Mouse (Mus musculus) splenic B cell, adult 2 months (primary cell): ENCODE data around the gene Taok3.

Experiments
- DNase-seq: peaks from one replicate; pipeline ENCODE4 v3.0.0-alpha.2; 2011; ENCODE audit warnings: low read depth, low spot score
- H3K27me3 ChIP-seq: 2 replicates; pipeline ENCODE4 v1.6.1; 2012; ENCODE audit warnings: mild to moderate bottlenecking, low read length, moderate library complexity, mixed read lengths; ENCODE audit not compliant: control insufficient read depth, poor library complexity, insufficient read depth, severe bottlenecking
- H3K36me3 ChIP-seq: 2 replicates; pipeline ENCODE4 v1.6.1; 2012; ENCODE audit warnings: mild to moderate bottlenecking, low read length, moderate library complexity, mixed read lengths; ENCODE audit not compliant: control insufficient read depth, poor library complexity, insufficient read depth, severe bottlenecking

Taok3 gene

GRCm38 (mm10) chr5:117111774-117112112 lies 8.2 kb upstream of the Taok3 start:
- Histone ChIP-seq H3K27me3 (no peaks in the 10 kb centered on the region), H3K36me3 (peaks cover 5% of the 10 kb centered on the region)
- DNase-seq: no peak

DNA sequence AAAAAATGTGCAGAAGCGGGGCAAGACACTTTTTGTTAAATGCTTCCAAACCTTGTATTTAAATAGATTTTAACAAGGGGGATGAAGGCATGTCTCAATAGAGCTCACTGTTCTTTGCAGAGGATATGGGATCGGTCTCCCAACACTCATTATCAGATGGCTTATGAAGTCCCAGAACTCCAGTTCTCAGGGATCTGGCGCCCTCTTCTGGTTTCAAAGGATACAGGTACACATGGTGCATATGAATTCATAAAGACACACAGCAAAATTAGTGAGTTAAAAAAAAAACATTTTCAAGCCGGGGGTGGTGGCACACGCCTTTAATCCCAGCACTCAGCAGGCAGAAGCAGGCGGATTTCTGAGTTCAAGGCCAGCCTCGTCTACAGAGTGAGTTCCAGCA lies 6.6 kb upstream of the Taok3 start:
- peak; percentile 61 for DNase-seq
- no peaks in the 10 kb centered on the region for H3K27me3 ChIP-seq
- peaks cover 3% of the 10 kb centered on the region for H3K36me3 ChIP-seq

- DNase-seq: peak; percentile 61
- Histone ChIP-seq H3K27me3 (no peaks in the 10 kb centered on the region), H3K36me3 (no peaks in the 10 kb centered on the region; the same call in none of the 2 replicates)
These were observed 5.2 kb upstream of the Taok3 start for GRCm38 (mm10) chr5:117114581-117115192.

DNA sequence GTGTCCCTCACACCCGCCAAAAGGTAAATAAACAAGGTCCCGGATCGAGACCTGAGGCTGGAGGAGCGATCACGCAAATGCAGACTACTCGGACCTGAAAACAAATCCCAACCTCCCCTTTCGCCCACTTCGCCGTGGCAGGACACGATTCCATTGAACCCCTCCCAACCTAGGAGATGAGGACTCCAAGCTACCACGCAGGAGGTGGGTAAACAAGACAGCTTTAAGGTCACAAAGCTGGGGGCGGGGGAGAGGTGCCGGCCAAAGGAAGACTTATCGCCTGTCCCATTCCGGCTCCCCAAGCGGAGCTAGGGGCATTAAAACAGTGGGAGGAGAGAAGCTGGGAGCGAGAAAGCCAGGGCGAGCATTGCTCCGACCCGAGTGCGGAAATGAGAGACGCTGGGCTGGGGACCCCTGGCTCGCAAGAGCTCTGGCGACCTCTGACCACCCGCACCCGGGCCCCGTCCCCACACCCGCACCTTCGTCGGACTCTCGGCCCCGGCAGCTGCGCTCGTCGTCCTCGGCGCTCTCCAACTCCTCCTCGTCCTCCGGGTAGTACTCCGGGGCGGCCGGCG lies 4.6 kb upstream of the Taok3 start:
- DNase-seq: no peak
- no peaks in the 10 kb centered on the region for H3K27me3 ChIP-seq

DNA sequence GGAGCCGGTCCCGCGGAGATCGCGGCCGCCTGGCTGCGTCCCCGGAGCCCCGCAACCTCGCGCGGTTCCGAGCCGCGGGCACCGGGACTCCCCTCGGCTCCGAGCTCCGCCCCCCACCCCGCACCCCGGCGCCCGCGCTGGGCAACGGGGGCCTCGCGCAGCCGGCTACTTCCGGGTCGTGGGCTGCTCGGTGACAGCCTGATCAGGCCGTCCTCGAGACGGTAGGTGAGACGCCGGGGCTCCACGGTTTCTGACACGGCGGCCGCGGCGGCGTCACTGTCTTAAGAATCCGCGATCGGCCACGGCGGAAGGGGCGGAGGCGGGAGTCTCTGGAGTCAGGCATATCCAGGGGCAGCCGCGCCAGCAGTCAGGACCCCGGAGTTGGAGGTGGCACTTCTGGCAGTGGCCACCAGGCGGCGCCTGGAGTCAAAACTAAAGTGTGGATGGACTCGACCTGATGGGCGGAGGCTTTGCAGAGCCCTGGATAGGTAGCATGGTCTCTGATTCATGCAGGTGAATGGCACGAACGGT lies 4.0 kb upstream of the Taok3 start, which contains the start of gene Suds3:
Gene Suds3 (minus strand): TSS at position 278 of the 531 bp plus-strand sequence.
- DNase-seq: peak; percentile 94
- H3K27me3 ChIP-seq: no peaks in the 10 kb centered on the region
- H3K36me3 ChIP-seq: no peaks in the 10 kb centered on the region; the same call in none of the 2 replicates

More for the DNA sequence above, 4.6 kb upstream of the Taok3 start:
- H3K36me3 ChIP-seq: no peaks in the 10 kb centered on the region; the same call in none of the 2 replicates

GRCm38 (mm10) chr5:117116660-117117059 lies 3.3 kb upstream of the Taok3 start:
- H3K36me3 ChIP-seq: no peaks in the 10 kb centered on the region; the same call in 1 of the 2 replicates
- DNase-seq: no peak

GRCm38 (mm10) chr5:117117241-117117640 lies 2.7 kb upstream of the Taok3 start:
- no peaks in the 10 kb centered on the region; the same call in 1 of the 2 replicates for H3K36me3 ChIP-seq
- H3K27me3 ChIP-seq: no peaks in the 10 kb centered on the region
- DNase-seq: no peak

More at GRCm38 (mm10) chr5:117116660-117117059, 3.3 kb upstream of the Taok3 start:
- no peaks in the 10 kb centered on the region for H3K27me3 ChIP-seq

DNA sequence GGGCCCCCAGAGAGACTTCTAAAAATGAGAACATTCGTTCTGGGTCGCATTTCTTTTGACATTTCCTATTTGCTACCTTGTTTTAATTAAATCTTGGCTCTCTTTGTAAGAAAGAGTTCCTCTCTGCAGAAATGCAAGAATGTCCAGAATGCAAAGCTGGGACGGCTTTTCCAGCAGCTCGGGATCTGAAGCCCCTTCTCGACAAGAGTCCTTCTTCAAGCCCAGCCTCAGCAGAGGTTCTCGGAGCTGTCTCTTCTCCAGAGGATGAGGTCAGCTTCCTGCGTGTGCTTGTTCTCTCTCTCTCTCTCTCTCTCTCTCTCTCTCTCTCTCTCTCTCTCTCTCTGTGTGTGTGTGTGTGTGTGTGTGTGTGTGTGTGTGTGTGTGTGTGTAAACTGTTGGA lies 2.2 kb upstream of the Taok3 start:
- no peaks in the 10 kb centered on the region; the same call in 1 of the 2 replicates for H3K36me3 ChIP-seq
- H3K27me3 ChIP-seq: no peaks in the 10 kb centered on the region
- no peak for DNase-seq

DNA sequence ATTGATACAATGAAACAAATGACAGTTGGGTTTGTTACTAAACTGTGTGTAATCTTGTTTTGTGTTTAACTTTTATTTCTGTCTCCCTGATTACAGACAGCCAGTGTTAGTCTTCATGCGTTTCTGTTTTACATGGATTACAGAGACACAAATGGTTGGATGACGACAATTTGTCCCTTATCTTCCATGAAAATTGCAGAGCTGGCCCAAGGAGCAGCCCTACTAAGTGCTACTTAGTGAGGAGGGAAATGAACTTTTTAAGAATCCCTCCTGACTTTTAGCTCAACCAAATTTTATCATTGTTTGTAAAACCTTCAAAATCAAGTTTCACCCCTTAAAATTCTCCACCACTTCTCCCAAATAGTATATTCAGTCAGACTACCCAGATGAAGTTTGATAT lies 1.7 kb upstream of the Taok3 start:
- Histone ChIP-seq H3K36me3 (no peaks in the 10 kb centered on the region; the same call in 1 of the 2 replicates), H3K27me3 (no peaks in the 10 kb centered on the region)
- DNase-seq: no peak

GRCm38 (mm10) chr5:117118850-117119249 lies 1.1 kb upstream of the Taok3 start:
- no peak for DNase-seq
- Histone ChIP-seq H3K36me3 (no peaks in the 10 kb centered on the region), H3K27me3 (no peaks in the 10 kb centered on the region)

DNA sequence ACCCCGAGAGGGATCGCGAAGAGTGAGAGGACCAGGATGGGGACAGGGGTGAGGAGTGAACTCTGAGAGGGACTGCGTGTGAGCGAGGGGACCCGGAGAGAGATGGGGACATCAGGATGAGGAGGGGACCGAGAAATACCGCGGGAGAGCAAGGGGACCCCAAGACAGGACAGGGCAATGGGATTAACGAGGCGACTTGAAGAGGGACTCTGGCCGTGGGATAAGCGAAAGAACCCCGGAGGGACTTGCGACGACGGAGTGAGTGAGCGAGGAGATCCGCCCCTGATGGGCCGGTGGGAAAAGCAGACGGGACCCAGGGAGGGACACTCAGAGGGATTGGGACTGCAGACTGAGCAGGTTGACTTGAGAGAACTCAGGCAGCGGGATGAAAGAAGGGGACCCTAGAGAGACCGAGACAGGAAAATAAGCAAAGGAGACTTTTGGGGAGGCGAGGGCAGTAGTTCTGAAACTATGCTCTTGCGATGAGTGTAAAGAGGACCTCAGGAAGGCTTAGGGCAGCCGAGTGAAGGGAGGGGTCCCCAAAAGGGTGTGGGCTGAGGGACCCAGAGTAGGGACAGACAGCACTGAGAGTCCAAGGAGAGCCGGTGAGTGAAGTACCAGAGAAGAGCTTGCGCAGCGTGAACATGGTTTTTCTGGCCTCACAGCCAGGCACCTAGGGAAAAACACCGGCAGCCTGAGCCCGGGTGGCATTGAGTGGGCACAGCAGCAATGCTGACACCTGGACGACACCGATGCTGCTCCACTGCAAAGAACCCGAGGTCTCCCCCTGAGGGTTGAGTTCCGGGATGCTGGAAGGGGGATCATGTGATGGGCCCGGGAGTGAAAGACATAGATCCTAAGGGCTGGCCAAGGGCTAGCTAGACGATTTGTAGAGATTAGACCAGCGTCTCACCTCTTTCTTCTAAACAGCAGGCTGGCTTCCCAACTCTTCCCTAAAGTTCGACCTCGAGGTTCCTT lies 849 bp downstream of the Taok3 start:
- H3K27me3 ChIP-seq: no peaks in the 10 kb centered on the region
- no peaks in the 10 kb centered on the region for H3K36me3 ChIP-seq
- no peak for DNase-seq

DNA sequence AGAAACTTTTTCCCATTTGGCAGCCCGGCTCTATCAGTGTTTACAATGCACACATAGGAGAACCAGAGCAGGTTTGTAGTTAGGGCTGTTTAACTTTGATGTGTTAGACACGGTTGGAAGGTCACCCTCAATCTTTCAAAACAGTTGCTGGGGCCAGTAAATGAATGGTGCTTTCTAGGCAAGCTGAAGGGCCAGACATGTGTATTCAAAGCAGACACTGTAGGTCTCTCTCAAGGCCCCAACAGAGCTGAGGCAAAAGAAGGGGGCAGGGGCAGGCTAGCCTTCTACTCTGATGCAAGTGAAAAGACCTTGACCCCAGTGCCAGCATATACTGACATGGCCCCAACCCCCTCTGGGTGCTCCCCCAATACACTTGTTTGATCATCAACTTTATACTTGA lies 1.7 kb downstream of the Taok3 start:
- no peaks in the 10 kb centered on the region for H3K36me3 ChIP-seq
- no peak for DNase-seq
- H3K27me3 ChIP-seq: no peaks in the 10 kb centered on the region

- no peak for DNase-seq
- no peaks in the 10 kb centered on the region for H3K36me3 ChIP-seq
- no peaks in the 10 kb centered on the region for H3K27me3 ChIP-seq
These were observed 3.2 kb downstream of the Taok3 start for GRCm38 (mm10) chr5:117123102-117123501.

- Histone ChIP-seq H3K27me3 (no peaks in the 10 kb centered on the region), H3K36me3 (no peaks in the 10 kb centered on the region)
- DNase-seq: no peak
These were observed 3.9 kb downstream of the Taok3 start for GRCm38 (mm10) chr5:117123840-117124239.
